Mouse (Mus musculus) neural tube, embryonic 14.5 days (tissue): ENCODE results near the gene Dbr1. TPM values are rescaled to one million over a fixed set of nuclear protein-coding genes. Genes with fewer than 3 reads are reported as not detected.

Source experiments
- ATAC-seq: fragments of 200-750 bp; cut with Nextera tagmentation; 2 replicates; pipeline ENCODE4 v1.8.0; 2017; ENCODE audit warnings: low read depth, mild to moderate bottlenecking, moderate TSS enrichment, moderate library complexity
- H3K27ac ChIP-seq: fragments of 300-500 bp; sonication (generic); 2 replicates; pipeline ENCODE4 v1.5.1; 2014; ENCODE audit warnings: low read depth, mild to moderate bottlenecking, control low read depth, low read length, moderate library complexity, mixed read lengths
- H3K27me3 ChIP-seq: fragments of 300-500 bp; sonication (generic); 2 replicates; pipeline ENCODE4 v1.6.1; 2014; ENCODE audit warnings: low read length; ENCODE audit not compliant: control insufficient read depth, insufficient read depth
- H3K36me3 ChIP-seq: fragments of 300-500 bp; sonication (generic); 2 replicates; pipeline ENCODE4 v1.6.1; 2014; ENCODE audit warnings: low read length, mixed read lengths; ENCODE audit not compliant: control insufficient read depth, insufficient read depth
- H3K4me1 ChIP-seq: fragments of 300-500 bp; sonication (generic); 2 replicates; pipeline ENCODE4 v1.6.1; 2014; ENCODE audit warnings: low read length; ENCODE audit not compliant: control insufficient read depth, insufficient read depth
- H3K4me2 ChIP-seq: fragments of 300-500 bp; sonication (generic); 2 replicates; pipeline ENCODE4 v1.6.1; 2014; ENCODE audit warnings: mild to moderate bottlenecking, low read depth, low read length, control low read depth
- H3K4me3 ChIP-seq: fragments of 300-500 bp; sonication (generic); 2 replicates; pipeline ENCODE4 v1.5.1; 2014; ENCODE audit warnings: low read depth, low read length, control low read depth, mixed read lengths
- H3K9ac ChIP-seq: fragments of 300-500 bp; sonication (generic); replicated peaks from 2 replicates; pipeline ENCODE4 v1.6.1; 2014; ENCODE audit warnings: low read depth, mild to moderate bottlenecking, control low read depth, low read length, mixed read lengths
- H3K9me3 ChIP-seq: fragments of 300-500 bp; sonication (generic); 2 replicates; pipeline ENCODE4 v1.6.1; 2016; ENCODE audit warnings: low read length; ENCODE audit not compliant: control insufficient read depth
- WGBS: fragments of 180-500 bp; shearing (Covaris S2); extraction: QIAGEN DNeasy Blood & Tissue Kit; methylation state at CpG from one replicate; pipeline ENCODE4 v1.1.7; 2014; 5-methylcytosine and 5-hydroxymethylcytosine counted together
- polyA plus RNA-seq: library from polyadenylated mRNA; unstranded; fragments of >200 nt; fragmentation: Nextera tagmentation; extraction: Ambion mirVana; gene quantifications from 2 replicates; pipeline ENCODE4 v1.2.1, GENCODE M21; 2014

Gene Dbr1
- polyA plus RNA-seq, 1 experiment from 2014 or later, result 23.4 TPM

DNA sequence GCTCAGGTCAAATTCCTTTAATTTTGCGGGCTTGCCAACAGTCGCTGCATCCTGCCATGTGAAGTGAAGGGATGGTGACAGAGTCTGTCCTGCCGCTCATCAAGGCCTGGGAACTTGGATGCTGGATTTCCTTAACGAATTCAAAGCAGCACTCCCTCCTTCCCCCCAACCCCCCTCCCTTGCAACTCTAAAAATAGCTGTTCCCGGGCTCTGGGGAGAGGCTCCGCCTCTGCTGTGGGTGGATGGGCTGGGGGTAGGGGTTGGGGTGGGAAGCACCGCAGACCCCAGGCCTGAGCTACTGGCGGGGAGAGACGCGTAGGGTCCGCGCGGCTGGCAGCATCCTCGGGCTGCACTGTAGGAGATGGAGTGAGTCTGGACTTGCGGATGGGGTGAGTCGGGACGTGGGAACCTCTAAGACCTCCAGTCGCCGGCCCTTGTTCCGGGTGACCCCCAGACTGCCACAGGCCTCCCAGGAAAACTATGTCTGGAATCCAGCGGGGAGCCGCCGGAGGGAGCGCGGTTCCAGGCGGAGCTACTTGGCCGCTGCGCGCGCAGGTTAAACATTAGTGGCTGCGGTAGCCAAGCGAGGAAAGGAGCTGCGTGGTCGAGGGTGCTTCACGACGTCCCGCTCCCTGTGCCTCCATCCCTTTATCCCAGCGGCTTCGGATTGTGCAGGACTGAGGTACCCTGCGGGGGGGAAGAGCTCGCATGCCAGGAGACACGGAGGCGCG, 53.8 kb downstream of the Dbr1 start, which contains the start of gene Dzip1l:
Gene Dzip1l, plus strand, starts transcription at position 216 of the 731 bp plus-strand sequence.
- Histone ChIP-seq H3K27ac (peak within 1 kb of the TSS; percentile 52), H3K27me3 (no peaks in the 10 kb centered on the region), H3K4me2 (peak within 1 kb of the TSS; percentile 79), H3K36me3 (no peaks in the 10 kb centered on the region), H3K9ac (peak within 1 kb of the TSS; percentile 51), H3K4me1 (peaks cover 7% of the 10 kb centered on the region; the same call in 1 of the 2 replicates), H3K4me3 (peak within 1 kb of the TSS; percentile 44), H3K9me3 (no peaks in the 10 kb centered on the region)
- ATAC-seq, result peak; percentile 91
- under 1% methylated on average over 44 of the region's 44 CpGs for WGBS

DNA sequence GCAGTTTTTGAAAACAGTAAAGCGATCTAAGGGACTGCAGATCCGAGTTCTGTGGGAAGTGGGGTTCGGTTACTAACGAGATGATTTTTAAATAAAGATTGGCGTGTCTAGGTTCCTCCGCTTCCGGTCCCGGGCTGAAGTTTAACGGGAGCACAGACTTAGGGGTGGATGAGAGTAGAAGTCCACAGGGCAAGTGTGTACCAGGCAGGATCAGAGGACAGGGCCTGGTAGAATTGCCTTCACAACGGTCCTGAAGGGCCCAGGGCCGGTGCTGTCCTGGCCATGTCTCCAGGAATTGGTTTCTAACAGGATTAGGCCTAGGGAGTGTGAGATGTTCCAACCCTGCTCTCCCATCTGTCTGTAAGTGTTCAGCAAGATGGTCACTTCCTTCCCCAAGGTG, 54.5 kb downstream of the Dbr1 start:
- H3K27ac ChIP-seq, result peak overlapping the region; percentile 52
- no peaks in the 10 kb centered on the region for H3K9me3 ChIP-seq
- ATAC-seq, result peak; percentile 33; the same call in 1 of the 2 replicates
- H3K4me2 ChIP-seq, result peak overlapping the region; percentile 79
- no peaks in the 10 kb centered on the region for H3K27me3 ChIP-seq
- WGBS, result 1% methylated on average over 11 of the region's 11 CpGs
- H3K4me3 ChIP-seq, result peak overlapping the region; percentile 44
- peak overlapping the region; percentile 51 for H3K9ac ChIP-seq
- no peaks in the 10 kb centered on the region for H3K36me3 ChIP-seq
- H3K4me1 ChIP-seq, result peaks cover 7% of the 10 kb centered on the region; the same call in 1 of the 2 replicates

DNA sequence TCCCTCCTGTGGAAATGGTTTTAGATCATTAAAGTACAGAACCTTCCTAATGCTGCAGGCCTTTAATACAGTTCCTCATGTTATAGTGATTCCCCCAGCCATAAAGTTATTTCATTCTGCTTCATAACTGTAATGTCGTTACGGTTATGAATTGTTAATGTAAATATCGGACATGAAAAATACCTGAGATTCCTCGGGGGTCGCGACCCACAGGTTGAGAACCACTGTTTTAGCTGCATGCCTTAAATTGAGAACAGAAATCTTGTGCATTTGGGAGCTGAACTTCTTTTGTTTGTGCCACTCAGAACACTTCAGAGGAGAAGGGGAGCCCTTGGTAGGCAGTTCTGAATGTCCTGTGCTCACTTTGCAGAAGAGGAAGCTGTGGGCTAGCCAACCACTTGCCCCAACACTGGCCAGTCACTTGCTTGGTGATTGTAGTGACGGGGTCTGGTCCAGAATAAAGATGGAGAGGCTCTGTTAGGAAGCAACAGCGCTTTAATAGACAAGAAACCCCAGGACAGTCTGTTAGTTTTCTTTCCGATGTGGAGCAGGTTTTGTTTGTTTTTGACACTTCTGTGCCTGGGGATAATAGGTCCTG, 55.0 kb downstream of the Dbr1 start:
- ATAC-seq, result no peak
- Histone ChIP-seq H3K9ac (peak overlapping the region; percentile 51; the same call in 1 of the 2 replicates), H3K4me3 (peak overlapping the region; percentile 44), H3K9me3 (no peaks in the 10 kb centered on the region), H3K27me3 (no peaks in the 10 kb centered on the region), H3K27ac (peak overlapping the region; percentile 52; the same call in 1 of the 2 replicates), H3K4me1 (peaks cover 7% of the 10 kb centered on the region; the same call in 1 of the 2 replicates), H3K36me3 (no peaks in the 10 kb centered on the region), H3K4me2 (peak overlapping the region; percentile 79)
- WGBS, result 48% methylated on average over 9 of the region's 9 CpGs

DNA sequence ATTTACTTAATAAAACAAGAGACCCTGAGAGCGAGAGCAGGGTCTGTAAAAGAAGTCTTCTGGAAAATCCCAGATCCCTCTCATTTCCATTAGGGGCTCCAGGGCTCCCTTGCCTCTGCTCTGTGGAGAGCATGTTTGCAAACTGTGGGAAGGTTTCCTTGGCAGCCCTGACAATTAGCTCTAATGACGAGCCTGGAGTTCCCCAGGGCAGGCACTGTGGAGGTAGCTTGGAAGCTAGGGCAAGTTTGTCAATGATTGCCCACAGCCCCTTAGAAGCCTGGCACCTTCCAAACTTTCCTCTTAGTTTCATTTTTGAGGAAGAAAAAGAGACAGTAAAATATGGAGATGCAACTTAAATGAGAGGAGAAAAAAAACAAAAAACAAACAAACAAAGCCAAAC, 56.2 kb downstream of the Dbr1 start:
- ATAC-seq, result no peak
- H3K9me3 ChIP-seq, result no peaks in the 10 kb centered on the region
- peaks cover 7% of the 10 kb centered on the region; the same call in 1 of the 2 replicates for H3K4me1 ChIP-seq
- no peak overlapping the region for H3K9ac ChIP-seq
- peak overlapping the region; percentile 2; the same call in 1 of the 2 replicates for H3K27ac ChIP-seq
- H3K4me2 ChIP-seq, result peak overlapping the region; percentile 23; the same call in 1 of the 2 replicates
- WGBS, result 15% methylated on average over 2 of the region's 2 CpGs
- H3K36me3 ChIP-seq, result no peaks in the 10 kb centered on the region
- H3K4me3 ChIP-seq, result no peak overlapping the region
- no peaks in the 10 kb centered on the region for H3K27me3 ChIP-seq

DNA sequence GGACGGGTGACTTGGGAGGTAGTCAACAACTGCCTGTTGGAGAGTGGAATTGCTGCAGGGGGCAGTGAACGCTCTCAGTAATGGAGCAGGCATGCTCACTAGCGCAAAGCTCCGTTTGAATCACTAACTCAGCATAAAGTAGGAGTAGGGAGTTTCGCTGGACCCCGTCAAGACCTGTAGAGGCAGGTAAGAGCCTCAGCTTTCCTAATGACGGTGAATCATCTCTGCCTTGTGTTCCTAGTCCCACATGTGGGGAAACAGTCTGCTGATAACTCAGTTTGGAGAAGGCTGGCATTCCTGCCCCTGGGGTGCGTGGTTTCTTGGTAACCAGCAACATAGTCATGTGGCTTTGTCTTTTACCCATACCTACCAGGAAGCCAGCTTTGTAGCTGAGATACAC, 56.7 kb downstream of the Dbr1 start:
- Histone ChIP-seq H3K36me3 (no peaks in the 10 kb centered on the region), H3K27ac (no peak overlapping the region), H3K4me2 (peak overlapping the region; percentile 23; the same call in 1 of the 2 replicates), H3K9ac (no peak overlapping the region), H3K27me3 (no peaks in the 10 kb centered on the region), H3K4me3 (no peak overlapping the region), H3K4me1 (peaks cover 7% of the 10 kb centered on the region; the same call in 1 of the 2 replicates), H3K9me3 (no peaks in the 10 kb centered on the region)
- no peak for ATAC-seq
- 42% methylated on average over 8 of the region's 8 CpGs for WGBS

Other genes starting within 250 kb of the Dbr1 start
- 0.46 and 0.93 TPM in 2 replicates for gene Esyt3, start 217.2 kb upstream of the Dbr1 start, polyA plus RNA-seq
- 43.4 and 57.9 TPM in 2 replicates for gene Mras, start 138.4 kb upstream of the Dbr1 start, polyA plus RNA-seq
- gene Nme9, start 124.3 kb upstream of the Dbr1 start, polyA plus RNA-seq, result not detected in 2 replicates
- gene Armc8, start 6.9 kb upstream of the Dbr1 start, polyA plus RNA-seq, result 86.4 and 88.8 TPM in 2 replicates
- gene A4gnt, start 36.7 kb downstream of the Dbr1 start, polyA plus RNA-seq, result not detected in 2 replicates
- gene Dzip1l, start 53.7 kb downstream of the Dbr1 start, polyA plus RNA-seq, result 8.2 and 9.0 TPM in 2 replicates
- gene Cldn18, start 141.5 kb downstream of the Dbr1 start, polyA plus RNA-seq, result not detected in 2 replicates